ENCODE assay signal across 9 mouse cellular contexts in genomic region chr6:55803991-55804680, GRCm38 (mm10). TPM values are rescaled to one million over a fixed set of nuclear protein-coding genes. Genes with fewer than 3 reads are reported as not detected.
A peak's percentile ranks its signal among the peaks of the same experiment; 100 is the strongest.
DNase-seq lines count a peak whose midpoint lies in the region; ATAC-seq and TF ChIP-seq lines count a peak whose summit lies in the region.
"Had no signal": no experiment of that assay in that cellular context is flagged by ENCODE, and none has a peak within 500 bp of the region (broad histone marks: within the 10 kb centered on the region; RNA-seq: fewer than 3 reads in every experiment).

No protein-coding gene starts in this region.

- ATAC-seq in forebrain, embryonic 12.5 days (ENCODE audit: low FRiP score), result peak; percentile 81; the same call in 1 of the 2 replicates
- no peak for ATAC-seq in activated CD4-positive, CD25-positive, alpha-beta regulatory T cell, adult 4 months
- ATAC-seq in heart, embryonic 11.5 days (replicated peaks; ENCODE audit: insufficient number of reproducible peaks, low FRiP score, low TSS enrichment), result no peak

- H3K4me3 ChIP-seq in forebrain, embryonic 12.5 days (replicated peaks), result no peak overlapping the region
- no peak overlapping the region for H3K4me3 ChIP-seq in heart, embryonic 11.5 days (ENCODE audit: low read depth, low read length)

- TF ChIP-seq POLR2A in brain, embryonic 14.5 days (IDR thresholded peaks at IDR 0.05; ENCODE audit: borderline replicate concordance, extremely low read depth, insufficient read depth, insufficient read length, poor library complexity, severe bottlenecking), result no peak

- no peak overlapping the region for H3K9ac ChIP-seq in forebrain, embryonic 12.5 days
- H3K9ac ChIP-seq in heart, embryonic 11.5 days (ENCODE audit: low read depth, low read length), result no peak overlapping the region

- peak; percentile 68 for TF ChIP-seq CTCF in brain, embryonic 14.5 days (IDR thresholded peaks at IDR 0.05; ENCODE audit: borderline replicate concordance, extremely low read depth, insufficient read depth, insufficient read length)

- DNase-seq in kidney, postnatal 4 days, result peak; percentile 19 to 22
- DNase-seq in kidney, postnatal 36 days, result no peak
- DNase-seq in brain, embryonic 14.5 days (ENCODE audit: low read depth), result peak; percentile 96
- DNase-seq in layer of hippocampus, postnatal 10 days (ENCODE audit: low spot score in 2 of 2), result peak; percentile 66 to 74
- peak; percentile 35 for DNase-seq in neural tube, embryonic 10.5 days (ENCODE audit: extremely low spot score, low spot score)

- WGBS in forebrain, embryonic 12.5 days, result 30% methylated on average over 12 of the region's 12 CpGs
- WGBS in heart, embryonic 11.5 days (ENCODE audit: insufficient replicate concordance), result 27% methylated on average over 12 of the region's 12 CpGs

- 0 out of 2 replicates have a peak, but pooled peaks cover 6% of the 10 kb centered on the region for H3K4me1 ChIP-seq in forebrain, embryonic 12.5 days
- no peaks in the 10 kb centered on the region for H3K4me1 ChIP-seq in heart, embryonic 11.5 days (ENCODE audit: control insufficient read depth, insufficient read depth, low read length)

- H3K27ac ChIP-seq in forebrain, embryonic 12.5 days, result no peak overlapping the region
- H3K27ac ChIP-seq in heart, embryonic 11.5 days (ENCODE audit: low read depth, low read length), result no peak overlapping the region

- no peaks in the 10 kb centered on the region for H3K36me3 ChIP-seq in forebrain, embryonic 12.5 days (replicated peaks)
- H3K36me3 ChIP-seq in heart, embryonic 11.5 days (ENCODE audit: control insufficient read depth, insufficient read depth, low read length), result no peaks in the 10 kb centered on the region

- H3K9me3 ChIP-seq in forebrain, embryonic 12.5 days, result no peaks in the 10 kb centered on the region
- no peaks in the 10 kb centered on the region for H3K9me3 ChIP-seq in heart, embryonic 11.5 days (replicated peaks; ENCODE audit: control insufficient read depth, low read length)

- H3K4me2 ChIP-seq in forebrain, embryonic 12.5 days, result no peak overlapping the region
- H3K4me2 ChIP-seq in heart, embryonic 11.5 days, result no peak overlapping the region

- no peaks in the 10 kb centered on the region for H3K27me3 ChIP-seq in forebrain, embryonic 12.5 days
- H3K27me3 ChIP-seq in heart, embryonic 11.5 days (ENCODE audit: control insufficient read depth, insufficient read depth, low read length), result no peaks in the 10 kb centered on the region

RNA-seq across cellular contexts. Expression of gene Itprid1, which starts 32.6 kb away (rescaled TPM):
- polyA plus RNA-seq in brain, embryonic 14.5 days (2012; rRNA removed), result 0.26 and 1.2 TPM in 2 replicates
- 0.06 and 0.08 TPM in 2 replicates for polyA plus RNA-seq in forebrain, embryonic 12.5 days (2016; fragmentation: Nextera tagmentation; extraction: Ambion mirVana)
- 1 to 10 TPM; 2.4 to 2.5 TPM for total RNA-seq in layer of hippocampus, postnatal 10 days (2021)
- polyA plus RNA-seq in activated CD4-positive, CD25-positive, alpha-beta regulatory T cell, adult 4 months (2017; shearing (Covaris generic)), result not detected
- polyA plus RNA-seq in heart, embryonic 11.5 days (2014; fragmentation: Nextera tagmentation; extraction: Ambion mirVana), result not detected in 2 replicates
- polyA plus RNA-seq: intestine, embryonic 14.5 days had no signal

Comparison
In these comparisons a context has a peak if more than half of its experiments do, and no peak if none do; other contexts are left out.
1. DNase-seq: peak in kidney, postnatal 4 days (2 of 2), brain, embryonic 14.5 days (single experiment), layer of hippocampus, postnatal 10 days (2 of 2) and neural tube, embryonic 10.5 days (single experiment); none in kidney, postnatal 36 days (0 of 2).